Mouse (Mus musculus): ENCODE data around the gene Fars2. TPM values are rescaled to one million over a fixed set of nuclear protein-coding genes. Genes with fewer than 3 reads are reported as not detected.

The Fars2 gene
- polyA plus RNA-seq, 1 experiment from 2014 or later, result 32.0 TPM

DNA sequence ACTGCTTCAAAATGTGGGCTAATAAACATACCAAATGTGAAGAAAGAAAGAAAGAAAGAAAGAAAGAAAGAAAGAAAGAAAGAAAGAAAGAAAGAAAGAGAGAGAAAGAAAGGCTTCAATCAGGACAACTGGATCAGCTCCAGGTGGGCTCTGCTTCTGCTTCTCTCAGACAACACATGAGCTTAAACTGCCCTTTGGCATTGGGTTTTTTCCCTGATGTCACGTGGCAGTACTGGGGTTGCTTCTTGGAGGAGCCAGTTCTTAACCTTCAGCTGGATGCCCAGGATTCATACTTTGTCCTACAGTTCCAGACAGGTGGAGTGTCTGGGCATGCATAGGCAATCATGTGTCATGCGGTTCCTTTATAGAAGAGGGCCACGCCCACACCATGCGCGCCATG is 493.2 kb downstream of the Fars2 start:
- Histone ChIP-seq H3K27ac (no peak overlapping the region), H3K4me3 (no peak overlapping the region), H3K4me1 (no peaks in the 10 kb centered on the region), H3K4me2 (replicated peaks) (no peak overlapping the region), H3K9me3 (no peaks in the 10 kb centered on the region), H3K9ac (no peak overlapping the region), H3K27me3 (no peaks in the 10 kb centered on the region), H3K36me3 (no peaks in the 10 kb centered on the region)
- no peak for ATAC-seq (ENCODE audit: insufficient number of reproducible peaks, insufficient read depth, low FRiP score, low TSS enrichment)
- WGBS, result 92% methylated on average over 5 of the region's 5 CpGs

DNA sequence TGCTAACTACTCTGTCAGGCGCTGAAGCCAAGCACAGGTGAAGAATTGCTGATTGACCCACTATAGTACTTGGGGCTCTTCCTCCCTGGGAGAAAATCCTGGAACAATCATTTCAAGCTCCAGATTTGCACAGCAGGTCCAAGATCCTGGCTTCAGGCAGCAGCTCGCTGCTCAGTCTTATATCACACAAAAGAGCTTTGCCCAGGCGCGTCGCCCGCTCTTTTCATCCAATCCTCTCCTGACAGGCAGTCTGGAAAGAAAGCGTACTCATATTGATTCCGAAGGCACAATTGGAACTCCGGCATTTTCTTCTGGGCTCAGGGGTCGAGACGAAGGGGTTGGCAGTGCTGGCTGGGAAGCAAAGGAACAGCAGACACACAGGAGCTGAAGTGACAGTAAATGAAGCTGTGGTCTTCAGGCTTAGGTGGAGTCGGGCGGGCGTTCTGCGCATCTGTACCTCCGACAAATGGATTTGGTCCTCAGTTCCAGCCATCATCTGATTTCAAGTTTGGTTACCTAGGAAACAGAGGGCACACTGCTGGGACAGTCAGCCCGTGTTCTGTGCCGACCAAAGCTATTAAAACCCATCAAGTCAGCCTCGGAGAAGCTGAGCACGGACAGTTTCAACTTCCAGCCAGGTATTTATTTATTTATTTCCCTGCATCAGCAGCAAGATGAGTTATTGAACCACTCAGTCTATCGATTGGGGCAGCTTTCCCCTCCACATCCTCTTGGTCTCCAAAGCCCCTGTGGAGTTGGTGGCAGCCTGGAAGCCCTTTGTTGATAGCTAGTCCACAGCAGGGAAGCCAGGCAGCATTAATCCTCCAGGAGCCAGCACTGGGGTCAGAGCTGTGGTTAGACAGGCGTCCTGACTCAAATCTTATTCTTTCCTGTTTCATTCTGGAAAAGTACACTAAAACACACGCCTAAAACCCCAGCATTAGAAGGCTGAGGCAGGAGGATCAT is 495.9 kb downstream of the Fars2 start:
- ATAC-seq (ENCODE audit: insufficient number of reproducible peaks, insufficient read depth, low FRiP score, low TSS enrichment), result no peak
- 51% methylated on average over 23 of the region's 23 CpGs for WGBS
- H3K9me3 ChIP-seq, result no peaks in the 10 kb centered on the region
- H3K36me3 ChIP-seq, result no peaks in the 10 kb centered on the region
- no peak overlapping the region for H3K9ac ChIP-seq
- no peak overlapping the region for H3K4me3 ChIP-seq
- no peak overlapping the region for H3K27ac ChIP-seq
- no peak overlapping the region; the same call in 1 of the 2 replicates for H3K4me2 ChIP-seq (replicated peaks)
- H3K27me3 ChIP-seq, result no peaks in the 10 kb centered on the region
- no peaks in the 10 kb centered on the region for H3K4me1 ChIP-seq

DNA sequence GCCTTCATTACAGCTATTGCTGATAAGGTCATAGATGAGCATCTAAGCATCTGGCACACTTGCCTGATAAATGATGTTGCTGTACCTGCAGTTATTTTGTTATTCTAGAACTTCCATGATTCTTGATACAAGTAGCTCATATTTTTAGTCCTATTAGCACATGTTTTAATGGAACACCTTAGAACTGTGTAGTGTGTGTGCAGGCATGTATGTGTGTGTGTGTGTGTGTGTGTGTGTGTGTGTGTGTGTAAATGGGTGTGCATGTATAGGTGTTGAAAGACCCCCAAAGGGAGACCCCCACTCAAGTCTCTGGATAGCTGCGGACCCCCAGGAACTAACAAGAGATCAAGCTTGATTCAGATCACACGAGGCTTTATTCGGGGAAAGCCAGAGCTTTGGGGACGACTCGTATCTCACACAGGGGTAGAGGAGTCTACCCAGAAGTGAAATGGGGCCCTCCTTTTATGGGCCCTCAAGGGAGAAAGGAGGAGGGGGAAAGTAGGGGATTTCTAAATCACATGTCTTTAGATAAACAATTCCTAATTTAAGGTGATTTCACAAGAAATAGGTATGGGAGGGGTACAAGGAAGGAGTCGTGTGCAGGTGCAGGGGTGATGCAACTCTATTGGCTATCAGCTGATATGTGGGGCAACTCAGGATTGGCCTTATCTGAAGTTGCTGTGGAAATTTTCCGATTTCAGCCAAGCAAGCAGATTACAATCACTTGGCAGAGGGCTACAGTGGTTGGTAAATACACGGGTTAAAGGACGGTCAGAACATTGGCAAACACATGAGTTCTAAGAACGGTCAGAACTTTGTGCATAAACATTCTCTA is 503.5 kb downstream of the Fars2 start:
- H3K4me3 ChIP-seq, result no peak overlapping the region
- H3K4me2 ChIP-seq (replicated peaks), result no peak overlapping the region
- H3K36me3 ChIP-seq, result no peaks in the 10 kb centered on the region
- ATAC-seq (ENCODE audit: insufficient number of reproducible peaks, insufficient read depth, low FRiP score, low TSS enrichment), result no peak
- H3K27me3 ChIP-seq, result no peaks in the 10 kb centered on the region
- H3K27ac ChIP-seq, result no peak overlapping the region
- no peaks in the 10 kb centered on the region for H3K9me3 ChIP-seq
- 88% methylated on average over 10 of the region's 10 CpGs for WGBS
- no peak overlapping the region for H3K9ac ChIP-seq
- H3K4me1 ChIP-seq, result no peaks in the 10 kb centered on the region

DNA sequence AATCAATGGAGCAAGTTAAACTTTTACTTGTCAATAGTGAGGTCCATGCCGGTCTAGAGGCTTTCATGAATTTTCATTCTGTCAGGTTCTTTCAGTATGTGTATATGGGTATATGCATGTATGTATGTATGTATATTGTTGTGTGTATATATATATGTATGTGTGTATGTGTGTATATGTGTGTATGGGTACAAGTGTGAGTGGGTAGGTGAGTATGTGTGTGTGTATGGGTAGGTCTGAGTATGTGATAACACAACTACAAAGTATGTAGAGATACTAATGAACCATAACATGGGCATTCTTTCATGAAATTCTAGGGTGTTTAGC is 504.1 kb downstream of the Fars2 start:
- 98% methylated on average over 1 of the region's 1 CpGs for WGBS
- no peaks in the 10 kb centered on the region for H3K9me3 ChIP-seq
- no peaks in the 10 kb centered on the region for H3K27me3 ChIP-seq
- no peaks in the 10 kb centered on the region for H3K4me1 ChIP-seq
- H3K36me3 ChIP-seq, result no peaks in the 10 kb centered on the region
- H3K9ac ChIP-seq, result no peak overlapping the region
- no peak for ATAC-seq (ENCODE audit: insufficient number of reproducible peaks, insufficient read depth, low FRiP score, low TSS enrichment)
- no peak overlapping the region for H3K4me2 ChIP-seq (replicated peaks)
- H3K4me3 ChIP-seq, result no peak overlapping the region
- H3K27ac ChIP-seq, result no peak overlapping the region

DNA sequence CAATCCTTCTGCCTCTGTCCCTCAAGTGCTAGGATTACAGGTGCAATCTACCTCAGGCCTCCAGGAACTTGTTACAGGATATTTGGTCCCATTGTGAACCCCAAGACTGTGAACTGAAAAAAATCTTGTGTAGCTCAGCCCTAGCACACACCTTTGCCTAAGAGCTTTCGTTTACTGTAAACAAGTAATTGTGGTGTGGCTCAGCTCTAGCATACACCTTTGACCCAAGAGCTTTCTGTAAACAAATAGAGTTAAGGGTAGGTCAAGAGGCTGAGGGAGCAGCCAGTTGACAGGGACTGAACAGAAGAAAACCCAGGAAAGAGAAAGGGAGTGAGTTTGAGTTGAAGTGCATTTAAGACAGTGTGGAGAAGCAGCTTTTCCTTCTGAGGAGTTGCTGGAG is 506.3 kb downstream of the Fars2 start:
- ATAC-seq (ENCODE audit: insufficient number of reproducible peaks, insufficient read depth, low FRiP score, low TSS enrichment), result no peak
- WGBS, result 65% methylated on average over 1 of the region's 1 CpGs

DNA sequence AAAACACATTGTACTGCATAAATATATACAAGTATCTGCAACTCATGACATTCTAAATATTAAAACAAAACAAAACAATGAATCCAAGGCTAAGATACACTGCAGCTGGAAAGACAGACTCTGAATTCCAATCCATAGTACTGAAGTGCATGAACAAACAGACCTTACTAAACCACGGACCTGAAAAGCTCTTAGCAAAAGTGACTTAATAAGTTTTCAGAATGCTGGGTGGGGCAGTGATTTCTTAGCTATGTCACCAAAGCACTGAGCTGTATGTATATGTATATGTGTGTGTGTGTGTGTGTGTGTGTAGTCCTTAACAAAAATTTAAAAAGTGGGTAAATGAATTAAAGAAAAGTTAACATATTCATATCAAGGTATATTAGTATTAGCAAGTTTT is 511.9 kb downstream of the Fars2 start:
- WGBS, result 78% methylated on average over 1 of the region's 1 CpGs

More for the DNA sequence above, 506.3 kb downstream of the Fars2 start:
- H3K9me3 ChIP-seq, result no peaks in the 10 kb centered on the region
- H3K27me3 ChIP-seq, result no peaks in the 10 kb centered on the region
- no peaks in the 10 kb centered on the region for H3K36me3 ChIP-seq
- no peak overlapping the region for H3K9ac ChIP-seq
- H3K4me1 ChIP-seq, result no peaks in the 10 kb centered on the region
- no peak overlapping the region for H3K27ac ChIP-seq
- H3K4me3 ChIP-seq, result no peak overlapping the region
- H3K4me2 ChIP-seq (replicated peaks), result no peak overlapping the region

DNA sequence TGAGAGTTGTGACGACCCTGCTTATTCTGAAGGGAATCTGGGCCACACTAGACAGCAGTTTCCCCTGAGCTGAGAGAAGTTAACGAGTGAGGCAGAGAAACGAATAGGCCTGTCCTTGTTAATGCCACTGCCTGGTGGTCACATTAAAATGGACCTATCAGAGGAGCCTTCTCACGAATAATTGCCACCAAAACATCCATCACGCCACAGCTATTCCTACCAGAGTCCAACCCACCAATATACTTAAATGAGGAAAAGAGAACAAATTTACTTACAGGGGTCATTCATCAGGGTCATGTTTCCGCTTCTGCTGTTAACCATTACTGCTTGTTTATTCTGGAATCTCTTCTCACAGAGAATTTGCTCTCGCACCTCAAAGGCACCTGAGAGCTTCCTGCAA is 531.0 kb downstream of the Fars2 start:
- Histone ChIP-seq H3K36me3 (no peaks in the 10 kb centered on the region), H3K4me3 (no peak overlapping the region), H3K9ac (no peak overlapping the region), H3K27me3 (no peaks in the 10 kb centered on the region), H3K4me1 (no peaks in the 10 kb centered on the region), H3K4me2 (replicated peaks) (no peak overlapping the region), H3K9me3 (no peaks in the 10 kb centered on the region), H3K27ac (no peak overlapping the region)
- no peak for ATAC-seq (ENCODE audit: insufficient number of reproducible peaks, insufficient read depth, low FRiP score, low TSS enrichment)
- 33% methylated on average over 7 of the region's 7 CpGs for WGBS

More for the DNA sequence above, 511.9 kb downstream of the Fars2 start:
- H3K27ac ChIP-seq, result no peak overlapping the region
- ATAC-seq (ENCODE audit: insufficient number of reproducible peaks, insufficient read depth, low FRiP score, low TSS enrichment), result no peak
- H3K27me3 ChIP-seq, result no peaks in the 10 kb centered on the region
- H3K4me3 ChIP-seq, result no peak overlapping the region
- no peak overlapping the region for H3K4me2 ChIP-seq (replicated peaks)
- no peaks in the 10 kb centered on the region for H3K4me1 ChIP-seq
- no peaks in the 10 kb centered on the region for H3K9me3 ChIP-seq
- no peaks in the 10 kb centered on the region for H3K36me3 ChIP-seq
- H3K9ac ChIP-seq, result no peak overlapping the region

DNA sequence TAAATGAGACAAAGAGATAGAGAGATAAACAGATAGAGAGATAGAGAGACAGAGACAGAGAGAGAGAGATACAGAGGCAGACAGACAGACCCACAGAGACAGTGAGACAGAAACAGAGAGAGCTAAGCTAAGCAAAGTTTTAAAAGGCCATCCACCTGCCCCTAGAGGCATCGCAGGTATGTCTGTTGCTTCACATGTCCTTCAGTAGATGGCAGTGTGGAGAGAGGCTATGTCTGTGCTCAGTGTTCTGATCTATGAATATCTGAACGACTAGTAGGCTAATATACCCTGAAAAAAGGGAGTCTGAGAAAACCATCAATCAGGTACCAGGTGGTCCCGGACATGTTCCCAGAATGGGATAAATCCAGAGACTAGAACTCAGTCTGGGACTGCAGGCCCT is 537.0 kb downstream of the Fars2 start:
- Histone ChIP-seq H3K9ac (no peak overlapping the region), H3K9me3 (no peaks in the 10 kb centered on the region), H3K4me3 (no peak overlapping the region), H3K27me3 (no peaks in the 10 kb centered on the region), H3K4me2 (replicated peaks) (no peak overlapping the region), H3K4me1 (no peaks in the 10 kb centered on the region), H3K27ac (no peak overlapping the region), H3K36me3 (no peaks in the 10 kb centered on the region)
- ATAC-seq (ENCODE audit: insufficient number of reproducible peaks, insufficient read depth, low FRiP score, low TSS enrichment), result no peak
- WGBS, result 82% methylated on average over 3 of the region's 3 CpGs

DNA sequence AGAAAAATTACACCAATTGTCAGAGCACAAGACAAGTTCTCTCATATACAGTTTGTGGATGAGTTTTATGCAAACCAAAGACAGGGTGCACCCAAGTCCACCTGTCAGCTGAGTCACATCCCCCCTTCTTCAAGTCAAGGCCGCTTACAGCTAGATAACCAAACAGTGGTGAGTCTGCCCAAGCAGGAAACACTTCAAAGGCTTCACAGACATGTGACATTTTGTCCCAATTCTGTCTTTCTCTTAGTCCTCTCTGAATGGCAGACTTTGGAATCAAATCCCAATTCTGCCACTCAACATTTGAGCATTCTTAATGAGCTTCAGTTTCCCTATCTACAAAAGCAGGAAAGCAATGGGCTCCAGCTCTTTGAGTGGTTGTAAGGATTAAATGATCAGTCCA is 562.1 kb downstream of the Fars2 start:
- Histone ChIP-seq H3K27ac (no peak overlapping the region), H3K4me1 (no peaks in the 10 kb centered on the region), H3K27me3 (no peaks in the 10 kb centered on the region), H3K9ac (no peak overlapping the region), H3K4me3 (no peak overlapping the region), H3K36me3 (no peaks in the 10 kb centered on the region), H3K9me3 (no peaks in the 10 kb centered on the region), H3K4me2 (replicated peaks) (no peak overlapping the region)
- WGBS, result 66% methylated on average over 1 of the region's 1 CpGs
- no peak for ATAC-seq (ENCODE audit: insufficient number of reproducible peaks, insufficient read depth, low FRiP score, low TSS enrichment)

DNA sequence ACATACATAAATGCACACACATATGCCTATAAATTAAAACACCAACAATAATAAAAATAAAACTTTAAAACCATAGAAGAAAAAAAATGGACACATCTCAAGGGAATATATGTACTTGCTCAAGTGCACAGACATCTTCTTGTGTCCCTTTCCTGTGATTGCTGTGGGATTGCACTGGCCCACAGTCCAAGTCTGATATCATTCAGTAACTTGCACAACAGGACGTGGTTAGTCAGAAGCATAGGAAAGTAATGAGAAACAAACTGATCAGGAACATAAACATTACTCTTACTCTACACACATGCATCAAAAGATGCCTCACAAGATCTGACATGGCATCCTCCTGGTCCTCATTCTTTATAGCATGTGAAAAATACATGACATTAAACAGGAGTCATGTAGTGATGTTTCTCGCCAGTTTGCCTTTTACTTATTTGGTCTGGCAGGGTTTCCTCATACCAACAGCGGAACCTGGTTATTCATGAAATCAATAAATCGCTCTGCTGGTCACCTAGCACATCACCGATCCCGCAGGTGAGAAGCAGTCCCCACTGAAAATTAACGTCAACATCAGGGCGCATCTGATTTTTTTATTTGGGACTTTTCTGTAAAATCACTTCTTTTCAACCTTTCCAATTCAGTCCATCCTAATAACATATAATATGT is 563.6 kb downstream of the Fars2 start:
- H3K4me3 ChIP-seq, result no peak overlapping the region
- H3K9ac ChIP-seq, result no peak overlapping the region
- H3K9me3 ChIP-seq, result no peaks in the 10 kb centered on the region
- no peaks in the 10 kb centered on the region for H3K27me3 ChIP-seq
- no peaks in the 10 kb centered on the region for H3K4me1 ChIP-seq
- no peaks in the 10 kb centered on the region for H3K36me3 ChIP-seq
- 87% methylated on average over 8 of the region's 8 CpGs for WGBS
- ATAC-seq (ENCODE audit: insufficient number of reproducible peaks, insufficient read depth, low FRiP score, low TSS enrichment), result no peak
- no peak overlapping the region for H3K27ac ChIP-seq
- no peak overlapping the region for H3K4me2 ChIP-seq (replicated peaks)

DNA sequence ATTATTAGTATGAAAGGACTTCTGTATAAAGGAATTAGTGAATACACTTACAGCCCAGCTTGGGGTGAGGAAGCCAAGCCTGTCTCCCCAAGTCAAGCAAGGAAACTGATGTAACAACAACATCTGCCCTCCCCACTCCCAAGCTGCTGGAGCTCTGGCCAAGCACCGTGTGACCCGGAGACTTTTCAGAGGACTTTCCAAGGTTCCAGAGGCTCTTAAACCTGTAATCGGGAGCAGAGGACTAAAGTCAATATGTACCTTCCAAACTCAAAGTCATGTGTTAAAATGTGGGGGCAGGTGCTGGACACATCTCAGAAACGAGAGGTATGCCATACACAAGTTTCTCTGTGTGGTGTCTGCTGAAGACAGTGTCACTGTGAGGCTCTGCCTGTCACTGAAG is 566.4 kb downstream of the Fars2 start:
- H3K4me3 ChIP-seq, result no peak overlapping the region
- H3K4me1 ChIP-seq, result no peaks in the 10 kb centered on the region
- no peaks in the 10 kb centered on the region for H3K27me3 ChIP-seq
- H3K27ac ChIP-seq, result no peak overlapping the region
- H3K36me3 ChIP-seq, result no peaks in the 10 kb centered on the region
- no peak for ATAC-seq (ENCODE audit: insufficient number of reproducible peaks, insufficient read depth, low FRiP score, low TSS enrichment)
- WGBS, result 82% methylated on average over 4 of the region's 4 CpGs
- no peaks in the 10 kb centered on the region for H3K9me3 ChIP-seq
- H3K9ac ChIP-seq, result no peak overlapping the region
- H3K4me2 ChIP-seq (replicated peaks), result no peak overlapping the region

Data from embryonic facial prominence, embryonic 12.5 days (tissue).